Mouse (Mus musculus) liver, embryonic 11.5 days (tissue): ENCODE measurements around the gene Prx. TPM values are rescaled to one million over a fixed set of nuclear protein-coding genes. Genes with fewer than 3 reads are reported as not detected.

ENCODE experiments used
- ATAC-seq: fragments of 200-750 bp; cut with Nextera tagmentation; replicated peaks from 2 replicates; pipeline ENCODE4 v1.8.0; 2017; ENCODE audit warnings: moderate number of reproducible peaks, mild to moderate bottlenecking, moderate TSS enrichment, moderate library complexity; ENCODE audit not compliant: low FRiP score
- DNase-seq: peaks from one replicate; pipeline ENCODE4 v3.0.0-alpha.2; 2017; ENCODE audit warnings: low spot score
- H3K27ac ChIP-seq: fragments of 300-500 bp; sonication (generic); 2 replicates; pipeline ENCODE4 v1.5.1; 2014; ENCODE audit warnings: mild to moderate bottlenecking, low read depth, low read length, control low read depth
- H3K27me3 ChIP-seq: fragments of 300-500 bp; sonication (generic); replicated peaks from 2 replicates; pipeline ENCODE4 v1.6.1; 2014; ENCODE audit warnings: low read length, mixed read lengths; ENCODE audit not compliant: control insufficient read depth, insufficient read depth
- H3K36me3 ChIP-seq: fragments of 300-500 bp; sonication (generic); 2 replicates; pipeline ENCODE4 v1.6.1; 2014; ENCODE audit warnings: mild to moderate bottlenecking, low read length, moderate library complexity, mixed read lengths; ENCODE audit not compliant: control insufficient read depth, insufficient read depth
- H3K4me1 ChIP-seq: fragments of 300-500 bp; sonication (generic); replicated peaks from 2 replicates; pipeline ENCODE4 v1.6.1; 2014; ENCODE audit warnings: low read length, mixed read lengths; ENCODE audit not compliant: control insufficient read depth, insufficient read depth
- H3K4me2 ChIP-seq: fragments of 300-500 bp; sonication (generic); 2 replicates; pipeline ENCODE4 v1.6.1; 2014; ENCODE audit warnings: mild to moderate bottlenecking, control low read depth, moderate library complexity
- H3K4me3 ChIP-seq: fragments of 300-500 bp; sonication (generic); 2 replicates; pipeline ENCODE4 v1.5.1; 2014; ENCODE audit warnings: low read depth, low read length, control low read depth
- H3K9ac ChIP-seq: fragments of 300-500 bp; sonication (generic); 2 replicates; pipeline ENCODE4 v1.6.1; 2014; ENCODE audit warnings: low read depth, low read length, control low read depth
- H3K9me3 ChIP-seq: fragments of 300-500 bp; sonication (generic); 2 replicates; pipeline ENCODE4 v1.6.1; 2016; ENCODE audit warnings: low read length, inconsistent platforms, mixed read lengths; ENCODE audit not compliant: control insufficient read depth
- WGBS: fragments of 180-500 bp; shearing (Covaris S2); extraction: QIAGEN DNeasy Blood & Tissue Kit; methylation state at CpG from one replicate; pipeline ENCODE4 v1.1.7; 2014; 5-methylcytosine and 5-hydroxymethylcytosine counted together
- polyA plus RNA-seq: library from polyadenylated mRNA; unstranded; fragments of >200 nt; fragmentation: Nextera tagmentation; extraction: Ambion mirVana; gene quantifications from 2 replicates; pipeline ENCODE4 v1.2.1, GENCODE M21; 2014

Prx gene
- polyA plus RNA-seq, 1 experiment from 2014 or later: 0.80 TPM

DNA sequence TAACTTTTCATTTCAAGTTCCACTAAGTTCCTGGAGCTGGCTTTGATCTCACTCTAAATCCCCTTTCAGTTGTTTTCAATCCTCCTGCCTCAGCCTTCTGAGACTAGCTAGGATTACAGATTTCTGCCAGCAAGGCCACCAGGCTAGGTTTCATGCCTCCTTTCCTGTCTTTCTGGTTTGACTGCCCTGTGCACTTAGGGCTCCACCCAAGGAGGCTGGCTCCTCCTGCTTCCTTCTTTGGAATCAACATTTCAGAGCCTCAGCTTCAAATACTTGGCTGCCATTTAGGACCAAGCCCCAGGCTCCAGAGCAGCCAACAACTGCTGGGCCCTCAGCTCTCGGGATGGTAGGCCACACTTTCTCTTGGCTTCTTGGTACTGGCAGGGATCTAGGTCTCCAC, 21.5 kb downstream of the Prx start:
- H3K27me3 ChIP-seq: no peaks in the 10 kb centered on the region
- no peak overlapping the region for H3K9ac ChIP-seq
- H3K27ac ChIP-seq: no peak overlapping the region
- H3K9me3 ChIP-seq: no peaks in the 10 kb centered on the region
- no peak for DNase-seq
- WGBS: 71% methylated on average over 1 of the region's 1 CpGs
- H3K4me1 ChIP-seq: 0 out of 2 replicates have a peak, but pooled peaks cover under 1% of the 10 kb centered on the region
- H3K4me2 ChIP-seq: no peak overlapping the region
- H3K4me3 ChIP-seq: no peak overlapping the region
- no peak for ATAC-seq
- peaks cover 3% of the 10 kb centered on the region; the same call in 1 of the 2 replicates for H3K36me3 ChIP-seq

DNA sequence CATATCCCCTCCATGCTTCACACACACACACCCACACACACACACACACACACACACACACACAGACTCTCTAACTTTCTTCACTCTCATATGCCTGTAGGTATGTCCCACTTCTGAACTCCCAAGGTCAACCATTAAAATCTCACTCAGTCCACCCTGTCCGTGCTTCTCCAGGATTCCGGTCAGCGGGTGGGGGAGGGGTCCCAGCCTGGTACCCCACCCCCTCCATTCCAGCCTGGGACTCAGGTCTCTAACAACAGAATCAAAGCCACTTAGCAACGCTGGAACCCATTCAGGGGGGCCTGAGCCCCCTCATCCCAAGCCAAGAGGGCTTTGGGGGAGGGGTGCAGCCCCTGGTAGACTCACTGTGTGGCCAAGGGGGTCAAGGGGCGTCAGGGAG, 23.8 kb downstream of the Prx start, which contains the start of gene Hipk4:
TSS of gene Hipk4 (plus strand) at position 301 of the 400 bp plus-strand sequence.
- no peaks in the 10 kb centered on the region for H3K9me3 ChIP-seq
- no peak for DNase-seq
- no peak within 1 kb of the TSS for H3K9ac ChIP-seq
- H3K27ac ChIP-seq: no peak within 1 kb of the TSS
- H3K36me3 ChIP-seq: peaks cover under 1% of the 10 kb centered on the region; the same call in 1 of the 2 replicates
- H3K4me1 ChIP-seq: peaks cover 7% of the 10 kb centered on the region
- no peaks in the 10 kb centered on the region for H3K27me3 ChIP-seq
- 60% methylated on average over 5 of the region's 5 CpGs for WGBS
- H3K4me3 ChIP-seq: no peak within 1 kb of the TSS
- H3K4me2 ChIP-seq: no peak within 1 kb of the TSS
- ATAC-seq: no peak

DNA sequence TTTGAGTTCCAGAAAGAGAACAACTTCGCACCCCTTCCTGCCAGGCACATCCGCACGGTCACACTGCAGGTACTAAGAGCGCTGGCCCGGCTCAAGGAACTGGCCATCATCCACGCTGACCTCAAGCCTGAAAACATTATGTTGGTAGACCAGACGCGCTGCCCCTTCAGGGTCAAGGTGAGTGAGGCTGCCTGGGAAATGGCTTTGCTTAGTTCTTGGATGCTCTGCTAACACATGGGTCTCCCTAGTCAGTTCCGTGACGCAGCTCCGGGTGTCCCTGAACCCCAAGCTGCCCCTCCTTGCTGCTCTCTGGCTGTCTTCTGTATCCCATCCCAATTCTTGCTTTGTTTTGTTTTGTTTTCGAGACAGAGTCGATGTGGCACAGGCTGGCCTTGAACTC, 24.7 kb downstream of the Prx start:
- Histone ChIP-seq H3K36me3 (no peaks in the 10 kb centered on the region), H3K4me2 (no peak overlapping the region), H3K4me3 (no peak overlapping the region), H3K9ac (no peak overlapping the region), H3K4me1 (peaks cover 7% of the 10 kb centered on the region), H3K27ac (no peak overlapping the region), H3K9me3 (no peaks in the 10 kb centered on the region), H3K27me3 (no peaks in the 10 kb centered on the region)
- ATAC-seq: no peak
- WGBS: 95% methylated on average over 13 of the region's 13 CpGs
- no peak for DNase-seq

- no peaks in the 10 kb centered on the region for H3K9me3 ChIP-seq
- H3K9ac ChIP-seq: peak overlapping the region; percentile 59; the same call in 1 of the 2 replicates
- H3K27me3 ChIP-seq: no peaks in the 10 kb centered on the region
- peak; percentile 89 for ATAC-seq
- H3K4me1 ChIP-seq: peaks cover 7% of the 10 kb centered on the region
- no peaks in the 10 kb centered on the region for H3K36me3 ChIP-seq
- peak; percentile 69 for DNase-seq
- 23% methylated on average over 10 of the region's 10 CpGs for WGBS
- H3K4me3 ChIP-seq: no peak overlapping the region
- H3K27ac ChIP-seq: peak overlapping the region; percentile 40
- peak overlapping the region; percentile 41 for H3K4me2 ChIP-seq
These were observed 27.1 kb downstream of the Prx start for GRCm38 (mm10) chr7:27526039-27526827.

GRCm38 (mm10) chr7:27529070-27529469, 29.9 kb downstream of the Prx start:
- Histone ChIP-seq H3K4me3 (no peak overlapping the region), H3K4me1 (peaks cover 7% of the 10 kb centered on the region), H3K27me3 (no peaks in the 10 kb centered on the region), H3K9ac (no peak overlapping the region), H3K4me2 (no peak overlapping the region), H3K9me3 (no peaks in the 10 kb centered on the region), H3K36me3 (0 out of 2 replicates have a peak, but pooled peaks cover 5% of the 10 kb centered on the region), H3K27ac (no peak overlapping the region)
- 85% methylated on average over 21 of the region's 21 CpGs for WGBS
- DNase-seq (no peak), ATAC-seq (no peak)

DNA sequence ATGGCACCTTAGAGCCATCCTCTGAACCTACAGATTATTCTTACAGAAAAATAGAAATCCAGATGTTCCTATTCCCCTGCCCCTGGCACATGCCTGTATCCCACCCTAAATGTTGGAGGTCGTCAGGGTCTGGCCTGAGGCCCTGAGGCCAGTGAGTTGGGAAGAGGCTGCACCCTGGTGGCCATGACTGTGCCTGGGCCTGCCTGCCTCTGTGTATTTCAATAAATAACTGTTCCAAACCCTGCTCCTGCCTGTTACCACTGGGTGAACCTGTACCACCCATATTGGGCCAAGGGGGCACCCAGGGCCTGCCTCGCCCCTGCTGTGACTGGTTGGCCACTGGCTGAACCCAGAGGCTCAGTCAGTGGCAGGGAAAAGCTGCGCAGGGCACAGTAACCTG, 31.8 kb downstream of the Prx start:
- ATAC-seq (no peak), DNase-seq (no peak)
- Histone ChIP-seq H3K27me3 (no peaks in the 10 kb centered on the region), H3K9ac (no peak overlapping the region), H3K36me3 (0 out of 2 replicates have a peak, but pooled peaks cover 5% of the 10 kb centered on the region), H3K9me3 (no peaks in the 10 kb centered on the region), H3K4me3 (no peak overlapping the region), H3K27ac (no peak overlapping the region), H3K4me1 (peaks cover 13% of the 10 kb centered on the region), H3K4me2 (no peak overlapping the region)
- WGBS: 80% methylated on average over 3 of the region's 3 CpGs

DNA sequence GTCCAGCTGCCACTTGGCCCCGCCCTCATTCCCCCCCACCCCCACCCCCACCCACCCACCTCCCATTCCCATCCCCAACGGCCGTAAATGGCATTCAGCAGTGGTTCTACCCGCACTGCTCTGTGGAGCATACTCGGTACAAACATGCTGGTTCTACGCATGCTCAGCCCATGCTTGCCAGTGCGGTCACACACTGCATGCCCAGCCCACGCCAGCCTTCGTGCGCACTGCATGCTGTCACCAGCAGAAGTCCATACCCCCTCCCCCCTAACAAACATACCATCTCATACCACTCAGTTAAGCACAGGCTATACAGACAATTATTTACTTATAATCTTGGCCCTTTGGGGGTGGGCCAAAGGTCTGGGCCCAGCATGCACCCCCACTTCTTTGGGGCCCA, 32.6 kb downstream of the Prx start:
- peaks cover 17% of the 10 kb centered on the region for H3K4me1 ChIP-seq
- H3K9me3 ChIP-seq: no peaks in the 10 kb centered on the region
- H3K9ac ChIP-seq: no peak overlapping the region
- H3K27ac ChIP-seq: no peak overlapping the region
- WGBS: 88% methylated on average over 10 of the region's 10 CpGs
- H3K36me3 ChIP-seq: 0 out of 2 replicates have a peak, but pooled peaks cover 5% of the 10 kb centered on the region
- ATAC-seq (no peak), DNase-seq (no peak)
- H3K4me2 ChIP-seq: no peak overlapping the region
- H3K4me3 ChIP-seq: no peak overlapping the region
- no peaks in the 10 kb centered on the region for H3K27me3 ChIP-seq

DNA sequence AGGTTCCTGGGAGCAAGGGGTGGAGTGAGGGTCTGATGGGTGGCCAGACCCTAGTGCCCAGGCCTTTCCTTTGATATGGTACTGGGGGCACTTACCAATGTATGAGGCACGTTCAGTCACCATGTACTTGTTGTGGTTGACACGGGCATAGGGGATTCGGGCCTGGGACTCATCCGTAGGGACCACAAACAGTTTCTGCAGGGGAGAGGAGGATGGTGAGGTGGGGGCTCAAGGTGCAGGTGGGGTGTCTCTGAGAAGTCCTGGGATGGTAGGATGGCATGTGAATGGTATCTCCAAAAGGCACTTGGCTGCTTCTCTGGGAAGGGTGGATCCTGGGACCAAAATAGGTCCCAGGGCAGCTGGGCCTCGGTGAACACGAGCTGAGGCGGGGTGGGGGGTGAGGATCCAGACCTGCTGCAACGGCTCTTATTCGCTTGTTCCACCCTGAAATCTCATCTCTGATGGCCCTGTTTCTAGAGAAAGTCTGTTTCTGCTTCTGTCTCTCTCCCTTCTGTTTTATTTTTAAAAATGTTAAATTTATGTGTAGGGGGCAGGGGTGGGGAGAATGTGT, 33.4 kb downstream of the Prx start:
- H3K27ac ChIP-seq: no peak overlapping the region
- H3K27me3 ChIP-seq: no peaks in the 10 kb centered on the region
- 0 out of 2 replicates have a peak, but pooled peaks cover 5% of the 10 kb centered on the region for H3K36me3 ChIP-seq
- ATAC-seq (no peak), DNase-seq (no peak)
- H3K4me1 ChIP-seq: peaks cover 21% of the 10 kb centered on the region
- WGBS: 88% methylated on average over 9 of the region's 9 CpGs
- H3K9me3 ChIP-seq: no peaks in the 10 kb centered on the region
- H3K9ac ChIP-seq: no peak overlapping the region
- H3K4me3 ChIP-seq: no peak overlapping the region
- H3K4me2 ChIP-seq: no peak overlapping the region
